Mouse (Mus musculus) kidney, adult 2 months (tissue): Measurements from ENCODE around the gene Pelo.

Source experiments
- CTCF ChIP-seq: fragments of 200-500 bp; conservative IDR thresholded peaks from 2 replicates; pipeline ENCODE4 v1.5.1; 2011; ENCODE audit warnings: low read depth, mild to moderate bottlenecking, control low read depth, low read length, moderate library complexity, mixed read lengths; ENCODE audit not compliant: insufficient read depth, insufficient read length
- POLR2A ChIP-seq: fragments of 200-500 bp; IDR thresholded peaks from one replicate; pipeline ENCODE4 v1.6.1; 2011; ENCODE audit warnings: low read depth, low read length, control low read depth

- TF ChIP-seq POLR2A (no peak), CTCF (no peak)
These were observed 28.2 kb upstream of the Pelo start for GRCm38 (mm10) chr13:115118195-115118594.
